Mouse (Mus musculus) midbrain, embryonic 16.5 days (tissue): ENCODE data around the gene Ctsd. TPM values are rescaled to one million over a fixed set of nuclear protein-coding genes. Genes with fewer than 3 reads are reported as not detected.

ENCODE experiments used
- ATAC-seq: fragments of 200-750 bp; cut with Nextera tagmentation; 2 replicates; pipeline ENCODE4 v1.8.0; 2017; ENCODE audit warnings: moderate TSS enrichment
- H3K27ac ChIP-seq: fragments of 300-500 bp; sonication (generic); 2 replicates; pipeline ENCODE4 v1.5.1; 2014; ENCODE audit warnings: mild to moderate bottlenecking, low read length, mixed read lengths
- H3K27me3 ChIP-seq: fragments of 300-500 bp; sonication (generic); 2 replicates; pipeline ENCODE4 v1.6.1; 2014; ENCODE audit warnings: low read depth, low read length, mixed read lengths; ENCODE audit not compliant: control insufficient read depth, insufficient read depth
- H3K36me3 ChIP-seq: fragments of 300-500 bp; sonication (generic); 2 replicates; pipeline ENCODE4 v1.6.1; 2014; ENCODE audit warnings: mild to moderate bottlenecking, low read length, moderate library complexity, mixed read lengths; ENCODE audit not compliant: control insufficient read depth, insufficient read depth
- H3K4me1 ChIP-seq: fragments of 300-500 bp; sonication (generic); 2 replicates; pipeline ENCODE4 v1.6.1; 2014; ENCODE audit warnings: mild to moderate bottlenecking, low read length, mixed read lengths; ENCODE audit not compliant: control insufficient read depth, insufficient read depth
- H3K4me2 ChIP-seq: fragments of 300-500 bp; sonication (generic); 2 replicates; pipeline ENCODE4 v1.6.1; 2014; ENCODE audit warnings: mild to moderate bottlenecking, low read length, mixed read lengths
- H3K4me3 ChIP-seq: fragments of 300-500 bp; sonication (generic); 2 replicates; pipeline ENCODE4 v1.5.1; 2014; ENCODE audit warnings: low read depth, mild to moderate bottlenecking, low read length, moderate library complexity, mixed read lengths
- H3K9ac ChIP-seq: fragments of 300-500 bp; sonication (generic); 2 replicates; pipeline ENCODE4 v1.6.1; 2014; ENCODE audit warnings: low read depth, low read length, mixed read lengths
- H3K9me3 ChIP-seq: fragments of 300-500 bp; sonication (generic); replicated peaks from 2 replicates; pipeline ENCODE4 v1.6.1; 2014; ENCODE audit warnings: mild to moderate bottlenecking, low read length, mixed read lengths; ENCODE audit not compliant: control insufficient read depth, poor library complexity, severe bottlenecking
- WGBS: fragments of 180-500 bp; shearing (Covaris S2); extraction: QIAGEN DNeasy Blood & Tissue Kit; methylation state at CpG from one replicate; pipeline ENCODE4 v1.1.7; 2014; 5-methylcytosine and 5-hydroxymethylcytosine counted together
- polyA plus RNA-seq: library from polyadenylated mRNA; unstranded; fragments of >200 nt; fragmentation: Nextera tagmentation; extraction: Ambion mirVana; gene quantifications from 2 replicates; pipeline ENCODE4 v1.2.1, GENCODE M21; 2015

Gene Ctsd
- polyA plus RNA-seq, 1 experiment from 2014 or later: 289 TPM

- WGBS: 74% methylated on average over 8 of the region's 8 CpGs
- Histone ChIP-seq H3K9me3 (no peaks in the 10 kb centered on the region), H3K4me2 (peak within 1 kb of the TSS; percentile 73), H3K27me3 (peaks cover 28% of the 10 kb centered on the region), H3K4me1 (peaks cover 3% of the 10 kb centered on the region; the same call in 1 of the 2 replicates), H3K27ac (no peak within 1 kb of the TSS), H3K9ac (no peak within 1 kb of the TSS), H3K36me3 (peaks cover 26% of the 10 kb centered on the region), H3K4me3 (peak within 1 kb of the TSS; percentile 44; the same call in 1 of the 2 replicates)
- ATAC-seq: no peak
Observed at GRCm38 (mm10) chr7:142373641-142374412, 14.0 kb downstream of the Ctsd start, which contains the start of gene Ifitm10. Gene Ifitm10 (minus strand): TSS chr7:142373753.

- Histone ChIP-seq H3K9ac (no peak overlapping the region), H3K4me1 (peaks cover 3% of the 10 kb centered on the region; the same call in 1 of the 2 replicates), H3K27me3 (peaks cover 28% of the 10 kb centered on the region), H3K36me3 (peaks cover 22% of the 10 kb centered on the region), H3K4me3 (no peak overlapping the region), H3K4me2 (no peak overlapping the region), H3K9me3 (no peaks in the 10 kb centered on the region), H3K27ac (no peak overlapping the region)
- 79% methylated on average over 5 of the region's 5 CpGs for WGBS
- no peak for ATAC-seq
Observed at GRCm38 (mm10) chr7:142373039-142373438, 14.8 kb downstream of the Ctsd start.

- H3K9me3 ChIP-seq: no peaks in the 10 kb centered on the region
- H3K4me1 ChIP-seq: peaks cover 3% of the 10 kb centered on the region; the same call in 1 of the 2 replicates
- H3K27me3 ChIP-seq: peaks cover 28% of the 10 kb centered on the region
- peak overlapping the region; percentile 73 for H3K4me2 ChIP-seq
- H3K4me3 ChIP-seq: peak overlapping the region; percentile 44
- H3K9ac ChIP-seq: peak overlapping the region; percentile 62
- H3K36me3 ChIP-seq: peaks cover 18% of the 10 kb centered on the region
- H3K27ac ChIP-seq: no peak overlapping the region
- 2% methylated on average over 61 of the region's 64 CpGs for WGBS
- peak; percentile 59 for ATAC-seq
Observed at GRCm38 (mm10) chr7:142371768-142372661, 15.8 kb downstream of the Ctsd start.

GRCm38 (mm10) chr7:142371398-142371767 is 16.5 kb downstream of the Ctsd start:
- H3K4me3 ChIP-seq: peak overlapping the region; percentile 44
- no peak; the same call in 1 of the 2 replicates for ATAC-seq
- peaks cover 11% of the 10 kb centered on the region for H3K36me3 ChIP-seq
- no peaks in the 10 kb centered on the region for H3K9me3 ChIP-seq
- H3K4me1 ChIP-seq: peaks cover 3% of the 10 kb centered on the region; the same call in 1 of the 2 replicates
- H3K9ac ChIP-seq: peak overlapping the region; percentile 62
- peaks cover 28% of the 10 kb centered on the region for H3K27me3 ChIP-seq
- H3K4me2 ChIP-seq: peak overlapping the region; percentile 73
- WGBS: 37% methylated on average over 11 of the region's 11 CpGs
- no peak overlapping the region for H3K27ac ChIP-seq

GRCm38 (mm10) chr7:142370937-142371336 is 16.9 kb downstream of the Ctsd start:
- ATAC-seq: no peak
- peak overlapping the region; percentile 44; the same call in 1 of the 2 replicates for H3K4me3 ChIP-seq
- peak overlapping the region; percentile 73; the same call in 1 of the 2 replicates for H3K4me2 ChIP-seq
- peaks cover 3% of the 10 kb centered on the region; the same call in 1 of the 2 replicates for H3K4me1 ChIP-seq
- no peak overlapping the region for H3K9ac ChIP-seq
- H3K27ac ChIP-seq: no peak overlapping the region
- peaks cover 7% of the 10 kb centered on the region for H3K36me3 ChIP-seq
- 85% methylated on average over 18 of the region's 18 CpGs for WGBS
- no peaks in the 10 kb centered on the region for H3K9me3 ChIP-seq
- peaks cover 28% of the 10 kb centered on the region for H3K27me3 ChIP-seq

GRCm38 (mm10) chr7:142369820-142370219 is 18.0 kb downstream of the Ctsd start:
- H3K27me3 ChIP-seq: peaks cover 28% of the 10 kb centered on the region
- no peak for ATAC-seq
- no peaks in the 10 kb centered on the region for H3K9me3 ChIP-seq
- H3K4me1 ChIP-seq: peaks cover 3% of the 10 kb centered on the region; the same call in 1 of the 2 replicates
- H3K4me2 ChIP-seq: no peak overlapping the region
- no peak overlapping the region for H3K4me3 ChIP-seq
- WGBS: 67% methylated on average over 6 of the region's 6 CpGs
- no peak overlapping the region for H3K9ac ChIP-seq
- no peak overlapping the region for H3K27ac ChIP-seq
- no peaks in the 10 kb centered on the region for H3K36me3 ChIP-seq

GRCm38 (mm10) chr7:142368856-142369255 is 19.0 kb downstream of the Ctsd start:
- no peak for ATAC-seq
- Histone ChIP-seq H3K27me3 (peaks cover 28% of the 10 kb centered on the region), H3K9ac (no peak overlapping the region), H3K4me2 (no peak overlapping the region), H3K4me1 (peaks cover 3% of the 10 kb centered on the region; the same call in 1 of the 2 replicates), H3K36me3 (no peaks in the 10 kb centered on the region), H3K4me3 (no peak overlapping the region), H3K9me3 (no peaks in the 10 kb centered on the region), H3K27ac (no peak overlapping the region)
- 76% methylated on average over 2 of the region's 2 CpGs for WGBS

GRCm38 (mm10) chr7:142363107-142363506 is 24.7 kb downstream of the Ctsd start:
- 84% methylated on average over 4 of the region's 4 CpGs for WGBS
- H3K27me3 ChIP-seq: no peaks in the 10 kb centered on the region
- no peak overlapping the region for H3K4me3 ChIP-seq
- no peak overlapping the region for H3K9ac ChIP-seq
- H3K27ac ChIP-seq: no peak overlapping the region
- no peak overlapping the region for H3K4me2 ChIP-seq
- H3K9me3 ChIP-seq: no peaks in the 10 kb centered on the region
- no peaks in the 10 kb centered on the region for H3K36me3 ChIP-seq
- no peak for ATAC-seq
- H3K4me1 ChIP-seq: no peaks in the 10 kb centered on the region
